Mouse (Mus musculus) urinary bladder, adult 2 months (tissue): Measurements from ENCODE around the gene Magi2. TPM values are rescaled to one million over a fixed set of nuclear protein-coding genes. Genes with fewer than 3 reads are reported as not detected.
"Not testable (repeated sequence)": the region's sequence is repeated elsewhere in the genome, so short reads cannot be mapped to it uniquely, and the experiment has no call there.

Experiments used
- DNase-seq: peaks from one replicate; pipeline ENCODE4 v3.0.0; 2022; ENCODE audit warnings: low spot score
- polyA plus RNA-seq: library from polyadenylated mRNA; depleted of rRNA; stranded (reverse); fragments of >200 nt; gene quantifications from 2 replicates; pipeline ENCODE4 v1.2.3, GENCODE M21; 2012

Gene Magi2
- polyA plus RNA-seq, 1 experiment, result 1.8 TPM

GRCm38 (mm10) chr5:19462541-19462940 lies 235.7 kb downstream of the Magi2 start:
- no peak for DNase-seq

- no peak for DNase-seq
These were observed 238.5 kb downstream of the Magi2 start for GRCm38 (mm10) chr5:19465383-19465782.

GRCm38 (mm10) chr5:19472851-19473439 lies 246.1 kb downstream of the Magi2 start:
- DNase-seq, result no peak

- DNase-seq, result no peak
These were observed 256.1 kb downstream of the Magi2 start for GRCm38 (mm10) chr5:19482981-19483380.

- no peak for DNase-seq
These were observed 261.1 kb downstream of the Magi2 start for GRCm38 (mm10) chr5:19487947-19488346.

GRCm38 (mm10) chr5:19501005-19501404 lies 274.2 kb downstream of the Magi2 start:
- DNase-seq, result no peak

- no peak for DNase-seq
These were observed 295.3 kb downstream of the Magi2 start for GRCm38 (mm10) chr5:19522168-19522567.

- DNase-seq, result no peak
These were observed 312.5 kb downstream of the Magi2 start for GRCm38 (mm10) chr5:19539348-19539747.

- DNase-seq, result no peak
These were observed 319.6 kb downstream of the Magi2 start for GRCm38 (mm10) chr5:19546424-19546823.

- DNase-seq, result no peak
These were observed 320.1 kb downstream of the Magi2 start for GRCm38 (mm10) chr5:19546900-19547299.

GRCm38 (mm10) chr5:19553510-19553909 lies 326.7 kb downstream of the Magi2 start:
- DNase-seq, result no peak

GRCm38 (mm10) chr5:19565636-19566035 lies 338.8 kb downstream of the Magi2 start:
- no peak for DNase-seq

- DNase-seq, result not testable (repeated sequence)
These were observed 339.3 kb downstream of the Magi2 start for GRCm38 (mm10) chr5:19566136-19566535.

GRCm38 (mm10) chr5:19607700-19608099 lies 380.9 kb downstream of the Magi2 start:
- no peak for DNase-seq

GRCm38 (mm10) chr5:19611788-19612187 lies 385.0 kb downstream of the Magi2 start:
- no peak for DNase-seq

- DNase-seq, result no peak
These were observed 394.8 kb downstream of the Magi2 start for GRCm38 (mm10) chr5:19621678-19622077.

- no peak for DNase-seq
These were observed 407.1 kb downstream of the Magi2 start for GRCm38 (mm10) chr5:19633976-19634375.

- DNase-seq, result no peak
These were observed 411.0 kb downstream of the Magi2 start for GRCm38 (mm10) chr5:19637789-19638188.

GRCm38 (mm10) chr5:19655986-19656385 lies 429.1 kb downstream of the Magi2 start:
- no peak for DNase-seq

- DNase-seq, result no peak
These were observed 439.6 kb downstream of the Magi2 start for GRCm38 (mm10) chr5:19666416-19666815.

GRCm38 (mm10) chr5:19717296-19717695 lies 490.5 kb downstream of the Magi2 start:
- no peak for DNase-seq

- DNase-seq, result no peak
These were observed 499.4 kb downstream of the Magi2 start for GRCm38 (mm10) chr5:19726277-19726676.

GRCm38 (mm10) chr5:19745376-19745775 lies 518.5 kb downstream of the Magi2 start:
- no peak for DNase-seq

- no peak for DNase-seq
These were observed 519.1 kb downstream of the Magi2 start for GRCm38 (mm10) chr5:19745916-19746315.
